Mouse (Mus musculus): ENCODE measurements around the gene Atp7a. TPM values are rescaled to one million over a fixed set of nuclear protein-coding genes. Genes with fewer than 3 reads are reported as not detected.
"Not testable (repeated sequence)": the region's sequence is repeated elsewhere in the genome, so short reads cannot be mapped to it uniquely, and the experiment has no call there.

The Atp7a gene
- polyA plus RNA-seq, 1 experiment = 3.6 TPM

GRCm38 (mm10) chrX:106048191-106048590 is 21.1 kb downstream of the Atp7a start:
- Histone ChIP-seq H3K27me3 (ENCODE audit: control insufficient read depth, insufficient read depth, insufficient read length) (no peaks in the 10 kb centered on the region), H3K79me2 (ENCODE audit: control insufficient read depth, insufficient read depth) (peaks cover 32% of the 10 kb centered on the region), H3K4me2 (ENCODE audit: low read depth) (no peak overlapping the region), H3ac (ENCODE audit: control insufficient read depth, insufficient read length) (no peak overlapping the region), H3K4me3 (no peak overlapping the region), H3K36me3 (ENCODE audit: control insufficient read depth, insufficient read depth) (no peaks in the 10 kb centered on the region)
- TF ChIP-seq TCF12 (IDR thresholded peaks at IDR 0.05; ENCODE audit: insufficient read depth, poor library complexity, severe bottlenecking) (no peak), MYOD1 (IDR thresholded peaks at IDR 0.05; ENCODE audit: control insufficient read depth in 1 of 3, insufficient read length in 2 of 3, low read depth in 2 of 3) (no peak), TCF3 (IDR thresholded peaks at IDR 0.05; ENCODE audit: insufficient read length, low read depth) (no peak)

GRCm38 (mm10) chrX:106077858-106078257 is 50.8 kb downstream of the Atp7a start:
- H3K36me3 ChIP-seq (ENCODE audit: control insufficient read depth, insufficient read depth); H3K27me3 ChIP-seq (ENCODE audit: control insufficient read depth, insufficient read depth, insufficient read length); H3ac ChIP-seq (ENCODE audit: control insufficient read depth, insufficient read length); H3K79me2 ChIP-seq (ENCODE audit: control insufficient read depth, insufficient read depth); H3K4me3 ChIP-seq; H3K4me2 ChIP-seq (ENCODE audit: low read depth): not testable (repeated sequence)

DNA sequence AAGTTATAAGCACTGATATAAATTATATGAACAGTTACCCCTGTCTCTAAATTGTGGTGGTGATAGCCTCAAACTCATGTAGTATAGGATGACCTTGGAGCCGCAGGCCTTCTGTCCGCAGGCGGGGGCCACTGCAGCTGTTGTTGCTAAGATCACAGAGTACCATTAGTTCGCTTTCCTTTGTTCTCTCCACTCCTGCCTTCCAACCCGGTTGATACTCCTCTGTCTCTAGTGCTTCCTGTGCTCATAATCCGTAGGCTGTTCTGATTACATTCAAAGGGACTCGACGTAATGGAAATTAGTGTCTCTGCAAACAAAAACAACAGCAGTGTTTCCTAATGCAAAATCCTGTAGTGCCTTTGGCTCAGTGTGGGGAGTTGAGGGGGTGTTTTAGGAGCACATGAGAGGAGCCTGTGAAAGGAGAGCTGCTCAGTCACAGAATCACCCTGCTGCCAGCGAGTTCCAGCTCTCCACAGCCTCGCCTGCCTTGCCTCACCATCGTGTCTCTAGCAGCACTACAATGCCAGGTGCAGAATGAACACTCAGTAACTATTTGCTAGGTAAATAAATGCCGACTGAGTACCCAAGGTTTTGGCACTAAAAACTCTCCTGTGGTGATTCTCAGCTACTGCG is 53.9 kb downstream of the Atp7a start:
- Histone ChIP-seq H3K4me3 (no peak overlapping the region), H3K4me2 (ENCODE audit: low read depth) (no peak overlapping the region), H3K36me3 (ENCODE audit: control insufficient read depth, insufficient read depth) (no peaks in the 10 kb centered on the region), H3K27me3 (ENCODE audit: control insufficient read depth, insufficient read depth, insufficient read length) (no peaks in the 10 kb centered on the region), H3K79me2 (ENCODE audit: control insufficient read depth, insufficient read depth) (no peaks in the 10 kb centered on the region), H3ac (ENCODE audit: control insufficient read depth, insufficient read length) (no peak overlapping the region)
- TF ChIP-seq USF1 (IDR thresholded peaks at IDR 0.05; ENCODE audit: low read depth) = no peak
- no peak for TF ChIP-seq POLR2A (IDR thresholded peaks at IDR 0.05; ENCODE audit: insufficient read length, low read depth)
- TF ChIP-seq MYOD1 (IDR thresholded peaks at IDR 0.05; ENCODE audit: control insufficient read depth in 1 of 3, insufficient read length in 2 of 3, low read depth in 2 of 3) = peak in 1 of 3 experiments; percentile 6
- TF ChIP-seq CEBPB (IDR thresholded peaks at IDR 0.05; ENCODE audit: insufficient read depth, poor library complexity, severe bottlenecking) = no peak
- TF ChIP-seq REST (IDR thresholded peaks at IDR 0.05; ENCODE audit: insufficient read depth, insufficient read length) = no peak
- TF ChIP-seq E2F4 (IDR thresholded peaks at IDR 0.05; ENCODE audit: insufficient read depth) = no peak
- TF ChIP-seq TCF12 (IDR thresholded peaks at IDR 0.05; ENCODE audit: insufficient read depth, poor library complexity, severe bottlenecking) = no peak
- no peak for TF ChIP-seq POLR2AphosphoS2 (IDR thresholded peaks at IDR 0.05; ENCODE audit: insufficient read length, low read depth)
- no peak for TF ChIP-seq MAX (IDR thresholded peaks at IDR 0.05; ENCODE audit: low read depth)
- TF ChIP-seq TCF3 (IDR thresholded peaks at IDR 0.05; ENCODE audit: insufficient read length, low read depth) = no peak
- peak in 1 of 3 experiments; percentile 16 for TF ChIP-seq MYOG (IDR thresholded peaks at IDR 0.05; ENCODE audit: control insufficient read depth in 1 of 3, insufficient read depth in 1 of 3, insufficient read length in 2 of 3, low read depth in 2 of 3)

GRCm38 (mm10) chrX:106082518-106082917 is 55.4 kb downstream of the Atp7a start:
- no peak overlapping the region for H3K4me2 ChIP-seq (ENCODE audit: low read depth)
- H3K4me3 ChIP-seq = no peak overlapping the region
- H3K36me3 ChIP-seq (ENCODE audit: control insufficient read depth, insufficient read depth) = no peaks in the 10 kb centered on the region
- no peaks in the 10 kb centered on the region for H3K79me2 ChIP-seq (ENCODE audit: control insufficient read depth, insufficient read depth)
- TF ChIP-seq CEBPB (IDR thresholded peaks at IDR 0.05; ENCODE audit: insufficient read depth, poor library complexity, severe bottlenecking) (no peak), USF1 (IDR thresholded peaks at IDR 0.05; ENCODE audit: low read depth) (no peak)
- no peak overlapping the region for H3ac ChIP-seq (ENCODE audit: control insufficient read depth, insufficient read length)
- no peaks in the 10 kb centered on the region for H3K27me3 ChIP-seq (ENCODE audit: control insufficient read depth, insufficient read depth, insufficient read length)

DNA sequence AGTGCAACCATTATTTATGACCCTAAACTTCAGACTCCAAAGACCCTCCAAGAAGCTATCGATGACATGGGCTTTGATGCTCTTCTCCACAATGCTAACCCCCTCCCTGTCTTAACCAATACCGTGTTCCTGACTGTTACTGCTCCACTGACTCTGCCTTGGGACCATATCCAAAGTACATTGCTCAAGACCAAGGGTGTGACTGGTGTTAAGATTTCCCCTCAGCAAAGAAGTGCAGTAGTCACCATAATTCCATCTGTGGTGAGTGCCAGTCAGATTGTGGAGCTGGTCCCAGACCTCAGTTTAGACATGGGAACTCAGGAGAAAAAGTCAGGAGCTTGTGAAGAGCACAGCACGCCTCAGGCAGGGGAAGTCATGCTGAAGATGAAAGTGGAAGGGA is 58.1 kb downstream of the Atp7a start:
- no peak for TF ChIP-seq TCF12 (IDR thresholded peaks at IDR 0.05; ENCODE audit: insufficient read depth, poor library complexity, severe bottlenecking)
- TF ChIP-seq MYOG (IDR thresholded peaks at IDR 0.05; ENCODE audit: control insufficient read depth in 1 of 3, insufficient read depth in 1 of 3, insufficient read length in 2 of 3, low read depth in 2 of 3) = no peak
- no peak for TF ChIP-seq CEBPB (IDR thresholded peaks at IDR 0.05; ENCODE audit: insufficient read depth, poor library complexity, severe bottlenecking)
- TF ChIP-seq POLR2AphosphoS2 (IDR thresholded peaks at IDR 0.05; ENCODE audit: insufficient read length, low read depth) = no peak
- TF ChIP-seq SRF (IDR thresholded peaks at IDR 0.05; ENCODE audit: control insufficient read depth, insufficient read length, low read depth) = no peak
- TF ChIP-seq MAX (IDR thresholded peaks at IDR 0.05; ENCODE audit: low read depth) = no peak
- TF ChIP-seq MYOD1 (IDR thresholded peaks at IDR 0.05; ENCODE audit: control insufficient read depth in 1 of 3, insufficient read length in 2 of 3, low read depth in 2 of 3) = no peak
- TF ChIP-seq USF1 (IDR thresholded peaks at IDR 0.05; ENCODE audit: low read depth) = no peak
- TF ChIP-seq POLR2A (IDR thresholded peaks at IDR 0.05; ENCODE audit: insufficient read length, low read depth) = no peak
- TF ChIP-seq E2F4 (IDR thresholded peaks at IDR 0.05; ENCODE audit: insufficient read depth) = no peak
- no peak for TF ChIP-seq TCF3 (IDR thresholded peaks at IDR 0.05; ENCODE audit: insufficient read length, low read depth)
- TF ChIP-seq REST (IDR thresholded peaks at IDR 0.05; ENCODE audit: insufficient read depth, insufficient read length) = no peak
- Histone ChIP-seq H3K27me3 (ENCODE audit: control insufficient read depth, insufficient read depth, insufficient read length) (no peaks in the 10 kb centered on the region), H3K4me3 (no peak overlapping the region), H3K36me3 (ENCODE audit: control insufficient read depth, insufficient read depth) (no peaks in the 10 kb centered on the region), H3ac (ENCODE audit: control insufficient read depth, insufficient read length) (no peak overlapping the region), H3K79me2 (ENCODE audit: control insufficient read depth, insufficient read depth) (no peaks in the 10 kb centered on the region), H3K4me2 (ENCODE audit: low read depth) (no peak overlapping the region)

All from myocyte (in vitro differentiated cells).